Comparison of ENCODE assay signal across 33 mouse cellular contexts in the genomic region with DNA sequence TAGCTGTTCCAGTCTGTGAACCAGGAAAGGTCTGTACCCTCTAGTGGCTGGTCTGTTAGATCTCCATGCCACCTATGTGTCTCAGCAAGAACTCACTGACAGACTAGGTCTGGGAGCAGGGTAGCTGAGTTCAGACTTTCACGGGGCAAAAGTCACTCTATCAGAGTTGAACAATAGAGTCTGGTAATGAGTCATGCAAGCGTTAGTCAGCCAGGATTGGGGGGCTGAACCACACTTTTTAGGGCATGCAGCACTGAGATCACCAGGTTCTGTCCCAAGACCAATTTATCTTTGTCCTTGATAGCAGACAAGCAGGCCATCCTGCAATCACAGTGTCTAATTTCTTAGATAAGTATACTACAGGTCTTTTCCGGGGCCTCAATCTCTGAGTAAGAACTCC. TPM values are rescaled to one million over a fixed set of nuclear protein-coding genes. Genes with fewer than 3 reads are reported as not detected.
DNase-seq lines count a peak whose midpoint lies in the region; TF ChIP-seq lines count a peak whose summit lies in the region.
"Had no signal": no experiment of that assay in that cellular context is flagged by ENCODE, and none has a peak within 500 bp of the region (broad histone marks: within the 10 kb centered on the region; RNA-seq: fewer than 3 reads in every experiment).

No protein-coding gene starts in this region.

- dilution Hi-C loops in CH12.LX (cut with MboI; ENCODE audit: extremely low pct_ligation_motif_present, extremely low pct_unique_long_range_greater_than_20kb, low sequenced_read_pairs), result no loop called here

- TF ChIP-seq EP300 in CH12.LX (IDR thresholded peaks at IDR 0.05; ENCODE audit: low read length), result no peak

- no peak for TF ChIP-seq CTCF in CH12.LX (conservative IDR thresholded peaks at IDR 0.05 in 1 of 2, IDR thresholded peaks at IDR 0.05 in 1 of 2; ENCODE audit: low read depth in 2 of 2, low read length in 2 of 2)

- H3K27ac ChIP-seq in CH12.LX (ENCODE audit: insufficient read depth, low read depth), result no peak overlapping the region
- H3K27ac ChIP-seq: embryonic facial prominence, embryonic 12.5 days; forebrain, embryonic 15.5 days; hindbrain, embryonic 13.5 days; kidney, postnatal 0 days; liver, embryonic 14.5 days; neural tube, embryonic 12.5 days had no signal

- H3K4me3 ChIP-seq in CH12.LX (replicated peaks in 1 of 3; ENCODE audit: low read depth in 2 of 3, low read length in 2 of 3, poor library complexity in 1 of 3), result no peak overlapping the region
- no peak overlapping the region for H3K4me3 ChIP-seq in myocyte
- H3K4me3 ChIP-seq: embryonic facial prominence, embryonic 12.5 days; forebrain, embryonic 15.5 days; hindbrain, embryonic 13.5 days; neural tube, embryonic 12.5 days had no signal

- TF ChIP-seq POLR2A in CH12.LX (IDR thresholded peaks at IDR 0.05; ENCODE audit: low read depth, low read length), result no peak
- no peak for TF ChIP-seq POLR2A in myocyte (IDR thresholded peaks at IDR 0.05; ENCODE audit: insufficient read length, low read depth)

- H3K79me2 ChIP-seq in CH12.LX (replicated peaks; ENCODE audit: control insufficient read depth, extremely low read depth, insufficient read depth, poor library complexity, severe bottlenecking), result no peaks in the 10 kb centered on the region
- no peaks in the 10 kb centered on the region for H3K79me2 ChIP-seq in myocyte (ENCODE audit: control insufficient read depth, insufficient read depth)

- H3K4me2 ChIP-seq in CH12.LX (ENCODE audit: insufficient read depth, low read depth, poor library complexity, severe bottlenecking) (no peak overlapping the region), myocyte (ENCODE audit: low read depth) (peak overlapping the region; percentile 22)
- H3K4me2 ChIP-seq: embryonic facial prominence, embryonic 12.5 days; forebrain, embryonic 15.5 days; heart, embryonic 11.5 days; hindbrain, embryonic 13.5 days; neural tube, embryonic 12.5 days had no signal

- peaks cover 6 to 40% of the 10 kb centered on the region in 2 experiments for H3K4me1 ChIP-seq in CH12.LX (ENCODE audit: control insufficient read depth in 1 of 2, insufficient read depth in 2 of 2)
- H3K4me1 ChIP-seq: embryonic facial prominence, embryonic 12.5 days; forebrain, embryonic 15.5 days; hindbrain, embryonic 13.5 days; neural tube, embryonic 12.5 days had no signal

- H3K9me3 ChIP-seq in CH12.LX (replicated peaks; ENCODE audit: low read length), result no peaks in the 10 kb centered on the region
- H3K9me3 ChIP-seq: embryonic facial prominence, embryonic 12.5 days; forebrain, embryonic 15.5 days; hindbrain, embryonic 13.5 days had no signal

- no peak for TF ChIP-seq RAD21 in CH12.LX (IDR thresholded peaks at IDR 0.05; ENCODE audit: low read depth, low read length)

- no peak overlapping the region for H3ac ChIP-seq in myocyte (ENCODE audit: control insufficient read depth, insufficient read length)

- H3K9ac ChIP-seq in CH12.LX (ENCODE audit: insufficient read depth, low read depth), result no peak overlapping the region
- H3K9ac ChIP-seq: embryonic facial prominence, embryonic 12.5 days; forebrain, embryonic 15.5 days; hindbrain, embryonic 13.5 days; liver, embryonic 14.5 days; neural tube, embryonic 12.5 days had no signal

- DNase-seq in CH12.LX (ENCODE audit: extremely low read depth), result peak; percentile 15
- peak; percentile 74 for DNase-seq in adrenal gland, adult 2 months
- peak; percentile 52 to 54 for DNase-seq in adrenal gland, postnatal 36 days
- no peak for DNase-seq in heart, postnatal 4 days
- DNase-seq in layer of hippocampus, adult 8-10 months (ENCODE audit: low spot score in 2 of 2), result no peak
- no peak for DNase-seq in natural killer cell, adult 2 months (ENCODE audit: low spot score in 2 of 2)
- DNase-seq: B cell, adult 2 months; cerebellum, adult 2 months; cerebellum, postnatal 36 days; gastrocnemius, postnatal 25 days; heart, adult 18-20 months; heart, postnatal 36 days; kidney, adult 8-10 months; layer of hippocampus, adult 9-11 months; liver; lung, adult 2 months; lung, postnatal 14 days; midbrain, embryonic 14.5 days; thymus, postnatal 4 days had no signal

- H3K27me3 ChIP-seq in CH12.LX (replicated peaks) (no peaks in the 10 kb centered on the region), myocyte (ENCODE audit: control insufficient read depth, insufficient read depth, insufficient read length) (no peaks in the 10 kb centered on the region)
- H3K27me3 ChIP-seq: embryonic facial prominence, embryonic 12.5 days; forebrain, embryonic 15.5 days; hindbrain, embryonic 13.5 days; neural tube, embryonic 12.5 days had no signal

- in situ Hi-C loops in CH12.LX (cut with MboI; ENCODE audit: low pct_ligation_motif_present, low pct_unique_long_range_greater_than_20kb, low sequenced_read_pairs), result no loop called here

- H3K36me3 ChIP-seq in CH12.LX (replicated peaks in 1 of 2; ENCODE audit: control insufficient read depth in 1 of 2, insufficient read depth in 1 of 2, low read length in 1 of 2), result no peaks in the 10 kb centered on the region
- no peaks in the 10 kb centered on the region for H3K36me3 ChIP-seq in myocyte (ENCODE audit: control insufficient read depth, insufficient read depth)
- H3K36me3 ChIP-seq: embryonic facial prominence, embryonic 12.5 days; forebrain, embryonic 15.5 days; hindbrain, embryonic 13.5 days; neural tube, embryonic 12.5 days had no signal

TF ChIP-seq in CH12.LX, 34 proteins besides CTCF, POLR2A, EP300 and RAD21:
- TF ChIP-seq MAX (IDR thresholded peaks at IDR 0.05; ENCODE audit: low read length) (no peak), TBP (conservative IDR thresholded peaks at IDR 0.05; ENCODE audit: low read depth, low read length) (no peak), JUND (conservative IDR thresholded peaks at IDR 0.05; ENCODE audit: low read depth, low read length) (no peak), MYC (IDR thresholded peaks at IDR 0.05; ENCODE audit: low read depth, low read length) (no peak), USF2 (conservative IDR thresholded peaks at IDR 0.05; ENCODE audit: low read depth, low read length) (no peak), NELFE (IDR thresholded peaks at IDR 0.05; ENCODE audit: low read depth, low read length) (no peak), SMC3 (IDR thresholded peaks at IDR 0.05; ENCODE audit: low read depth, low read length) (no peak), MXI1 (IDR thresholded peaks at IDR 0.05; ENCODE audit: low read depth, low read length) (no peak), ZKSCAN1 (IDR thresholded peaks at IDR 0.05; ENCODE audit: borderline replicate concordance, low read depth, low read length) (no peak), POLR2AphosphoS2 (IDR thresholded peaks at IDR 0.05; ENCODE audit: low read depth, low read length) (no peak), ELF1 (IDR thresholded peaks at IDR 0.05; ENCODE audit: low read depth, low read length) (no peak), ZMIZ1 (IDR thresholded peaks at IDR 0.05; ENCODE audit: low read depth, low read length) (no peak), CHD2 (IDR thresholded peaks at IDR 0.05; ENCODE audit: low read length) (no peak), E2F4 (IDR thresholded peaks at IDR 0.05; ENCODE audit: insufficient replicate concordance, low read depth, low read length) (no peak)

TF ChIP-seq in myocyte, 11 proteins besides CTCF, POLR2A, EP300 and RAD21:
- TF ChIP-seq MYOD1 (IDR thresholded peaks at IDR 0.05; ENCODE audit: control insufficient read depth in 1 of 3, insufficient read length in 2 of 3, low read depth in 2 of 3) (no peak), CEBPB (IDR thresholded peaks at IDR 0.05; ENCODE audit: insufficient read depth, poor library complexity, severe bottlenecking) (no peak), TCF3 (IDR thresholded peaks at IDR 0.05; ENCODE audit: insufficient read length, low read depth) (no peak), USF1 (IDR thresholded peaks at IDR 0.05; ENCODE audit: low read depth) (no peak), TCF12 (IDR thresholded peaks at IDR 0.05; ENCODE audit: insufficient read depth, poor library complexity, severe bottlenecking) (no peak), MYOG (IDR thresholded peaks at IDR 0.05; ENCODE audit: control insufficient read depth in 1 of 3, insufficient read depth in 1 of 3, insufficient read length in 2 of 3, low read depth in 2 of 3) (no peak), E2F4 (IDR thresholded peaks at IDR 0.05; ENCODE audit: insufficient read depth) (no peak), SRF (IDR thresholded peaks at IDR 0.05; ENCODE audit: control insufficient read depth, insufficient read length, low read depth) (no peak), MAX (IDR thresholded peaks at IDR 0.05; ENCODE audit: low read depth) (no peak)
TF ChIP-seq in myocyte: peak in this region for 0.

RNA-seq across cellular contexts. Expression of gene Serpinb9c, which starts 18.1 kb away (rescaled TPM):
- total RNA-seq in CH12.LX (2012; rRNA removed) (not detected in 2 replicates), CH12.LX (2014; rRNA removed) (not detected in 2 replicates)
- polyA plus RNA-seq in CH12.LX (2012; ENCODE audit: insufficient read length, low read depth) (not detected in 2 replicates), myocyte (2012; fragmentation: generic; extraction: Trizol) (0.14 TPM)
- not detected for total RNA-seq in adrenal gland, adult 2 months (2021)
- not detected in 2 replicates for polyA plus RNA-seq in adrenal gland, adult 2 months (2012; rRNA removed)
- total RNA-seq in adrenal gland, postnatal 36 days (2021), result not detected
- total RNA-seq in heart, postnatal 4 days (2021), result not detected
- total RNA-seq in layer of hippocampus, adult 8-10 months (2022), result not detected
- total RNA-seq: gastrocnemius, adult 18-20 months; gastrocnemius, postnatal 25 days; heart, adult 18-20 months; heart, postnatal 36 days; left cerebral cortex, postnatal 10 days had no signal
- polyA plus RNA-seq: embryonic facial prominence, embryonic 12.5 days; forebrain, embryonic 15.5 days; heart, embryonic 11.5 days; heart, embryonic 16.5 days; hindbrain, embryonic 13.5 days; kidney, postnatal 0 days; large intestine, adult 2 months; limb, embryonic 11.5 days; liver, embryonic 14.5 days; lung, adult 2 months; midbrain, embryonic 14.5 days; neural tube, embryonic 12.5 days; stomach, embryonic 14.5 days had no signal

RNA-seq across cellular contexts. Expression of gene Serpinb9d, which starts 51.3 kb away (rescaled TPM):
- total RNA-seq in CH12.LX (2012; rRNA removed), result not detected in 2 replicates
- total RNA-seq in CH12.LX (2014; rRNA removed), result not detected in 2 replicates
- not detected in 2 replicates for polyA plus RNA-seq in CH12.LX (2012; ENCODE audit: insufficient read length, low read depth)
- total RNA-seq in adrenal gland, adult 2 months (2021), result not detected
- not detected in 2 replicates for polyA plus RNA-seq in adrenal gland, adult 2 months (2012; rRNA removed)
- not detected for total RNA-seq in adrenal gland, postnatal 36 days (2021)
- 0.10 TPM for polyA plus RNA-seq in myocyte (2012; fragmentation: generic; extraction: Trizol)
- not detected for total RNA-seq in heart, postnatal 4 days (2021)
- total RNA-seq in layer of hippocampus, adult 8-10 months (2022), result not detected
- total RNA-seq: gastrocnemius, adult 18-20 months; gastrocnemius, postnatal 25 days; heart, adult 18-20 months; heart, postnatal 36 days; left cerebral cortex, postnatal 10 days had no signal
- polyA plus RNA-seq: cerebellum, adult 2 months; embryonic facial prominence, embryonic 12.5 days; forebrain, embryonic 15.5 days; heart, embryonic 11.5 days; heart, embryonic 16.5 days; hindbrain, embryonic 13.5 days; kidney, postnatal 0 days; large intestine, adult 2 months; limb, embryonic 11.5 days; liver, embryonic 14.5 days; lung, adult 2 months; midbrain, embryonic 14.5 days; neural tube, embryonic 12.5 days; stomach, embryonic 14.5 days had no signal

Comparison
In these comparisons a context has a peak if more than half of its experiments do, and no peak if none do; other contexts are left out.
1. DNase-seq: peak in CH12.LX (single experiment), adrenal gland, adult 2 months (single experiment) and adrenal gland, postnatal 36 days (2 of 2); none in heart, postnatal 4 days (single experiment), layer of hippocampus, adult 8-10 months (0 of 2) and natural killer cell, adult 2 months (0 of 2).